Mouse (Mus musculus): ENCODE measurements around the gene Cd81. TPM values are rescaled to one million over a fixed set of nuclear protein-coding genes. Genes with fewer than 3 reads are reported as not detected.

The Cd81 gene
- polyA plus RNA-seq, 1 experiment: 824 TPM

GRCm38 (mm10) chr7:143065692-143066091 is 13.2 kb downstream of the Cd81 start:
- DNase-seq: peak; percentile 31
- no peak overlapping the region for H3K4me3 ChIP-seq (ENCODE audit: insufficient read depth, low read depth, low read length)
- TF ChIP-seq CTCF (conservative IDR thresholded peaks at IDR 0.05; ENCODE audit: insufficient read depth, insufficient read length, low read depth, low read length): no peak
- TF ChIP-seq POLR2A (IDR thresholded peaks at IDR 0.05; ENCODE audit: low read depth, low read length): no peak
- peaks cover 15% of the 10 kb centered on the region for H3K4me1 ChIP-seq (ENCODE audit: control insufficient read depth, insufficient read depth, low read length)
- 63% methylated on average over 2 of the region's 2 CpGs for WGBS
- no peak overlapping the region for H3K27ac ChIP-seq (ENCODE audit: insufficient read depth, low read depth, low read length)
- peaks cover 3% of the 10 kb centered on the region for H3K36me3 ChIP-seq (ENCODE audit: control insufficient read depth, insufficient read depth, low read length)
- no peaks in the 10 kb centered on the region for H3K27me3 ChIP-seq (replicated peaks; ENCODE audit: control insufficient read depth, insufficient read depth, low read length)

GRCm38 (mm10) chr7:143067469-143067868 is 14.9 kb downstream of the Cd81 start:
- TF ChIP-seq CTCF (conservative IDR thresholded peaks at IDR 0.05; ENCODE audit: insufficient read depth, insufficient read length, low read depth, low read length) (no peak), POLR2A (IDR thresholded peaks at IDR 0.05; ENCODE audit: low read depth, low read length) (no peak)
- no peaks in the 10 kb centered on the region for H3K27me3 ChIP-seq (replicated peaks; ENCODE audit: control insufficient read depth, insufficient read depth, low read length)
- no peak for DNase-seq
- no peak overlapping the region for H3K4me3 ChIP-seq (ENCODE audit: insufficient read depth, low read depth, low read length)
- 57% methylated on average over 2 of the region's 2 CpGs for WGBS
- no peak overlapping the region for H3K27ac ChIP-seq (ENCODE audit: insufficient read depth, low read depth, low read length)
- peaks cover 15% of the 10 kb centered on the region for H3K4me1 ChIP-seq (ENCODE audit: control insufficient read depth, insufficient read depth, low read length)
- peaks cover 3% of the 10 kb centered on the region for H3K36me3 ChIP-seq (ENCODE audit: control insufficient read depth, insufficient read depth, low read length)

- Histone ChIP-seq H3K4me3 (ENCODE audit: insufficient read depth, low read depth, low read length) (no peak overlapping the region), H3K27me3 (replicated peaks; ENCODE audit: control insufficient read depth, insufficient read depth, low read length) (no peaks in the 10 kb centered on the region), H3K4me1 (ENCODE audit: control insufficient read depth, insufficient read depth, low read length) (peaks cover 15% of the 10 kb centered on the region), H3K36me3 (ENCODE audit: control insufficient read depth, insufficient read depth, low read length) (peaks cover 3% of the 10 kb centered on the region), H3K27ac (ENCODE audit: insufficient read depth, low read depth, low read length) (peak overlapping the region; percentile 91; the same call in 1 of the 2 replicates)
- TF ChIP-seq CTCF (conservative IDR thresholded peaks at IDR 0.05; ENCODE audit: insufficient read depth, insufficient read length, low read depth, low read length) (no peak), POLR2A (IDR thresholded peaks at IDR 0.05; ENCODE audit: low read depth, low read length) (no peak)
- DNase-seq: peak; percentile 20
- WGBS: 88% methylated on average over 3 of the region's 3 CpGs
These were observed 15.4 kb downstream of the Cd81 start for GRCm38 (mm10) chr7:143067897-143068296.

GRCm38 (mm10) chr7:143068316-143068881 is 15.9 kb downstream of the Cd81 start:
- WGBS: 40% methylated on average over 13 of the region's 13 CpGs
- H3K4me3 ChIP-seq (ENCODE audit: insufficient read depth, low read depth, low read length): peak overlapping the region; percentile 34
- H3K4me1 ChIP-seq (ENCODE audit: control insufficient read depth, insufficient read depth, low read length): peaks cover 15% of the 10 kb centered on the region
- H3K27ac ChIP-seq (ENCODE audit: insufficient read depth, low read depth, low read length): peak overlapping the region; percentile 91
- peaks cover 2% of the 10 kb centered on the region for H3K36me3 ChIP-seq (ENCODE audit: control insufficient read depth, insufficient read depth, low read length)
- TF ChIP-seq CTCF (conservative IDR thresholded peaks at IDR 0.05; ENCODE audit: insufficient read depth, insufficient read length, low read depth, low read length) (no peak), POLR2A (IDR thresholded peaks at IDR 0.05; ENCODE audit: low read depth, low read length) (no peak)
- H3K27me3 ChIP-seq (replicated peaks; ENCODE audit: control insufficient read depth, insufficient read depth, low read length): no peaks in the 10 kb centered on the region
- peak; percentile 65 for DNase-seq

GRCm38 (mm10) chr7:143068882-143069591 is 16.5 kb downstream of the Cd81 start, which contains the start of gene Tssc4:
Gene Tssc4 (plus strand): TSS chr7:143069249.
- Histone ChIP-seq H3K36me3 (ENCODE audit: control insufficient read depth, insufficient read depth, low read length) (peaks cover 2% of the 10 kb centered on the region), H3K27me3 (replicated peaks; ENCODE audit: control insufficient read depth, insufficient read depth, low read length) (no peaks in the 10 kb centered on the region), H3K27ac (ENCODE audit: insufficient read depth, low read depth, low read length) (peak within 1 kb of the TSS; percentile 91), H3K4me3 (ENCODE audit: insufficient read depth, low read depth, low read length) (peak within 1 kb of the TSS; percentile 91), H3K4me1 (ENCODE audit: control insufficient read depth, insufficient read depth, low read length) (peaks cover 15% of the 10 kb centered on the region)
- WGBS: under 1% methylated on average over 51 of the region's 51 CpGs
- DNase-seq: peak; percentile 100
- peak; percentile 45 for TF ChIP-seq POLR2A (IDR thresholded peaks at IDR 0.05; ENCODE audit: low read depth, low read length)
- no peak for TF ChIP-seq CTCF (conservative IDR thresholded peaks at IDR 0.05; ENCODE audit: insufficient read depth, insufficient read length, low read depth, low read length)

GRCm38 (mm10) chr7:143069751-143070400 is 17.3 kb downstream of the Cd81 start:
- H3K36me3 ChIP-seq (ENCODE audit: control insufficient read depth, insufficient read depth, low read length): peaks cover 2% of the 10 kb centered on the region; the same call in 1 of the 2 replicates
- no peaks in the 10 kb centered on the region for H3K27me3 ChIP-seq (replicated peaks; ENCODE audit: control insufficient read depth, insufficient read depth, low read length)
- WGBS: 5% methylated on average over 30 of the region's 30 CpGs
- H3K4me1 ChIP-seq (ENCODE audit: control insufficient read depth, insufficient read depth, low read length): peaks cover 15% of the 10 kb centered on the region
- peak overlapping the region; percentile 67 for H3K27ac ChIP-seq (ENCODE audit: insufficient read depth, low read depth, low read length)
- no peak for DNase-seq
- TF ChIP-seq CTCF (conservative IDR thresholded peaks at IDR 0.05; ENCODE audit: insufficient read depth, insufficient read length, low read depth, low read length): no peak
- TF ChIP-seq POLR2A (IDR thresholded peaks at IDR 0.05; ENCODE audit: low read depth, low read length): no peak
- peak overlapping the region; percentile 91 for H3K4me3 ChIP-seq (ENCODE audit: insufficient read depth, low read depth, low read length)
